Mouse (Mus musculus): ENCODE measurements around the gene Rcn3. TPM values are rescaled to one million over a fixed set of nuclear protein-coding genes. Genes with fewer than 3 reads are reported as not detected.
"Not testable (repeated sequence)": the region's sequence is repeated elsewhere in the genome, so short reads cannot be mapped to it uniquely, and the experiment has no call there.

Gene Rcn3
- total RNA-seq, 2 experiments from 2014 or later = 3.8 to 4.9 TPM

DNA sequence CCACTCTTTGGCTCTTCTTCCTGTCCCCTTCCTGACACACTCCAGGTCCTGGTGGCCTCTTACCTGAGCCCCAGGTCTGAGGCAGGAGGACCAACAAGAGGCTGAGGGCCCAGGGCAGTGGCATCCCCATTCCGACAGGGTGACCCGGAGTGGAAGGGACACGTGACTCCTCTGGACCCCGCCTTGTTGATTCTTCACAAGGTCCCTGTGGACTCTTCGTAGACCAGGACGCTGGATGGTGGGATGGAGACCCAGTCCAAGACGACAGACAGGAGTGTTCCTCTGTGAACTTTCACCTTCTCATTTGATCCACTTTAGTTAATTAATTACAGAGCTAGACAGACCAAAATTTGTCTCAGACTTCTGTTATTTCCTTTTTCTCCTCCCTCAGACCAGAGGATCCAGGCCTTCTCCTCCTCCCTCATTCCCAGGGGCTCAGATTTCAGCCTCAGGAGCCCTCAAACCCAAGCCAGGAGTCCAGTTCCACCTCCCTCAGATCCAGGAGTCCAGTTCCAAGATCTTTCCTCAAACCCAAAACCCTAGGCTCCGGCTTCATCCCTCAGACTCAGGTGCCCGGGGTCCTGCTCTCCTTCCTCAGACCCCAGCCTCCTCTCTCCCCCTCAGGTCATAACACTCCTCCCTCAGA is 11.0 kb upstream of the Rcn3 start:
- DNase-seq (ENCODE audit: low spot score in 2 of 2) = no peak
- intact Hi-C loops (cut with DNase I) = no loop called here

DNA sequence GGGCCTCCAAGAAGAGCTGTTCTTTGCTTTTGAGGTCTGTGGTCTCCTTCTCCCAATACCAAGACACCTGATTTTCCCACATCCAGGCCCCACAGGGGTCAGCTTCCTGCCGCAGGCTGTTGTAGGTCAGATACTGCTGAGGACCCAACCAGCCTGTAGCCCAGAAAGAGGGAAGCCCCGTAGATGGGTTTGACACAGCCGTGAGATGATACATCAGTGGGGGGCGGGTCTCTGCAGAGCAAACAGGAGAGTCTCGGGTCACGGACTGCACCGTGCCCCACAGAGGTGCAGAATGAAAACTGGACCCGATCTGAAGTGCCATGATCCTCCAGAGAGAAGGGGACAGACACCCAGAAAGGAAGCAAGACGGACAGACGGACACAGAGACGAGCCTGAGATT is 10.4 kb upstream of the Rcn3 start:
- intact Hi-C loops (cut with DNase I) = no loop called here
- DNase-seq (ENCODE audit: low spot score in 2 of 2) = no peak

- intact Hi-C loops (cut with DNase I) = no loop called here
- no peak for DNase-seq (ENCODE audit: low spot score in 2 of 2)
Observed at GRCm38 (mm10) chr7:45100046-45100445, 8.0 kb upstream of the Rcn3 start.

DNA sequence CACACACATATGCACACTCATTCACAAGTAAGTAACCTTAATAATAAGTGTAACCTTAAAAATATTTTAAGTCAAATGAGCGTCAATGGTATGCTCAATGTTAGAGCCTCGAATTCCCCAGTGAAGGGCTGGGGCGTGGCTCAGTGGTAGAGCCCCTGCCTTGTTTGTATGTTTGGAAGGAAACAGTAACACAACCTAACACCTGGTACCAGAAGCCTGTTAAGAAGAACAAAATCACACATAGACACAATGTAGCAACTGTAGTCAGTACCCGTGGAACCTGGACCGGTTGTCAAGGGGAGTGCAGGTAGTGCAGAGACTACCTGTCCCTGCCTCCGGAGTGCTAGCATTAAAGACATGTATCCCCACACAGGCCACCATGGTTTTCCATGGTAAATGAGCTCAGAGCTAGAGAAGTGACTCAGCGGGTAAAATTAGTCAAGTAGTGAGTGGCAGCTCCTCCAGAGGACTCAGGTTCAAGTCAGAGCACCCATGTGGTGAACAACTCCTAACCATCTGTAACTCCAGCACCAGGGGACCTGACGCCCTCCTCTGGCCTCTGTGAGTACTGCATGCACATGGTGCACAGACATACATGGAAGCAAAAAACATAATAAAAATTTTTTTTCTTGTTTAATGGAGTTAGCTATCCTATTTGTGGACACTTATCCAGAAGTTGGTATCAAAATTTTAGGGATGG is 6.7 kb upstream of the Rcn3 start:
- DNase-seq (ENCODE audit: low spot score in 2 of 2) = no peak
- intact Hi-C loops (cut with DNase I) = no loop called here

GRCm38 (mm10) chr7:45097479-45097878 is 5.5 kb upstream of the Rcn3 start:
- DNase-seq (ENCODE audit: low spot score in 2 of 2) = no peak
- intact Hi-C loops (cut with DNase I) = no loop called here

DNA sequence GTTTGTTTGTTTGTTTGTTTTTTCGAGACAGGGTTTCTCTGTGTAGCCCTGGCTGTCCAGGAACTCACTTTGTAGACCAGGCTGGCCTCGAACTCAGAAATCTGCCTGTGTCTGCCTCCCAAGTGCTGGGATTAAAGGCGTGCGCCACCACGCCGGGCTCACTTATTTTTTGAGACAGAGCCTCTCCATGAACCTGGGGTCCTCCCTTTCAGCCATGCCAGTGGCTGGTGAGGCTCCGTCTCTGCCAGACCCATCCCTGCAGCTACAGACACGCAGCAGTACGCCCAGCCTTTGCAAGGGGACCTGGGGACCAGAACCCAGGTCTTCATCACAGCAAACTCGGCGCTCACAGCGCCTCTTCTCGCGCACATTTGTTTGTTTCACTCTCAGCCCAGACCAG is 3.9 kb upstream of the Rcn3 start:
- intact Hi-C loops (cut with DNase I); DNase-seq (ENCODE audit: low spot score in 2 of 2): not testable (repeated sequence)

DNA sequence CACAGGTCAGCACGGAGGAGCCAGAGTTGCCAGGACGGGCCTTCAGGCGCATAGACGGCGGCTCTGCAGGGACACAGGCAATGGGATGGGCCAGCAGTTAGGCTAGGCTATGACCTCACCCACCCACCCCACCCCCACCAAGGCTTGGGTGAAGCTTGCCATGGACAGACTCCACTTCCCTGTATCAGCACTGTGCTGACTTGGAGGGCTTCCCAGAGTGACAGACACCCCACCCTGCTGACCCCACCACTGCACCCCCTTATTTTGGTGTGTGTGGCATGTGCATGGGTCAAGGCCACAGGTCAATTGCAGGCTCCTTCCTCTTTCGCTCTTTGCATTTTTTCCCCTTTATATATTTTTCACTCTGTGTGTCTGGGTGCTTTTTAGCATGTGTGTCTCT is 3.3 kb upstream of the Rcn3 start:
- DNase-seq (ENCODE audit: low spot score in 2 of 2) = no peak
- intact Hi-C loops (cut with DNase I) = no loop called here

DNA sequence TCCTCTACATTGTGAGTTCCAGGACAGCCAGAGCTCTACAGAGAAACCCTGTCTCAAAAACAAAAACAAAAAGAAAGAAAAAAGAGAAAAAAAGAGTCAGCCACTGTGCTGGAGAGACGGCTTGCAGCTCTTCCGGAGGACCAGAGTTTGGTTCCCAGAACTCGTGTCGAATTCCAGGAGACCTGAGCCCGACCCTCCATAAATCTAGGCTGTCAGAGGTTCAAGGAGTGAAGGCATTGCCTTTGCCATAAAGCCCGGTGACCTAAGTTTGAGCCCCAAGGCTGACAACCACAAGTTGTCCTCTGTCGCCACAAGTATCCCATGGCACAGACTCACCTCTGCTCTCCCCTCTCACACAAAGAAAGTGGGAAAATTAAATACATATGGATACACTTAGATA is 2.1 kb upstream of the Rcn3 start:
- no peak for DNase-seq (ENCODE audit: low spot score in 2 of 2)
- intact Hi-C loops (cut with DNase I) = no loop called here

DNA sequence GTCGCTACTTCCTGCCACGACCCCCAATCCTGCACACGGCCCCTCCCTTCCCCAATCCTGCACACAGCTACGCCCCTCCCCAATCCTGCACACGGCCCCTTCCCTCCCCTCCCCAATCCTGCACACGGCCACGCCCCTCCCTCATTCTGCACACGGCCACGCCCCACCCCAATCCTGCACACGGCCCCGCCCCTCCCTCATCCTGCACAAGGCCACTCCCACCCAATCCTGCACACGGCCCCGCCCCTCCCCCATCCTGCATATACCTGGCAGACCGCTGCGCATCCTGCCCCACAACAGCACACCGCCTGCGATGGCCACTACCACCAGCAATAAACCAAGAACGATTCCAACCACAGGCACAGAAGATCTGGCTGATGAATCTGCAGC is 1.5 kb upstream of the Rcn3 start:
- intact Hi-C loops (cut with DNase I) = no loop called here
- no peak for DNase-seq (ENCODE audit: low spot score in 2 of 2)

DNA sequence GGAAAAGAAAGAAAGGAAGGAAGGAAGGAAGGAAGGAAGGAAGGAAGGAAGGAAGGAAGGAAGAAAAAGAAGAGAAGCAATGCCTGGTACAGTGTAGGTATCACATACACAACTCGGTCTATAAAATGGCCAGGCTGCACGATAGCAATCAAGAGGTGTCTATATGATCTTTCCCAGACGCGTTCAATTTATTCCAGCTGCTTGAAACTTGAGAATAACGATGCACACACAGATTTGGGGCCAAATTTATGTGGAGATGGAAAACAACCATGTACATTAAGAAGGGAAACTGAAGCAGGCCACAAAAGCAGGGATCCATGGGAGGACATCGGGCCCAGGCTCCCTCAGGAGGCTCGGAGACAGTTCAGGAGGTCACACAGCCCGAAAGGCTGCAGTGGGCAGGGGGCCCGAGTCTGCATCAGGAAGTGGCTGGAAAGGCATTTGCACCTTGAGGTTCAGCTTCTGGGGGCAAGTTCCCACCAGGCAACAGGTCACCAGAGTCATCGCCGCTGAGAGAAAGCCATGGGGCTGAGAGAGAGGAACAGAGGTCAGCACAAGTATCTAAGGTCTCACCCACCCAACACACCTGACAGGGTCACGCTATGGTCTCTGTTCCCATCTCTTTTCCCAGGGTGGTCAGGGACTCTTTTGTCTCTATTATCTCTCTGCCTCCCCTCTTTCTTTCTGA is 951 bp upstream of the Rcn3 start:
- intact Hi-C loops (cut with DNase I) = no loop called here
- no peak for DNase-seq (ENCODE audit: low spot score in 2 of 2)

- intact Hi-C loops (cut with DNase I) = no loop called here
Observed at GRCm38 (mm10) chr7:45091001-45091990, 725 bp downstream of the Rcn3 start.

DNA sequence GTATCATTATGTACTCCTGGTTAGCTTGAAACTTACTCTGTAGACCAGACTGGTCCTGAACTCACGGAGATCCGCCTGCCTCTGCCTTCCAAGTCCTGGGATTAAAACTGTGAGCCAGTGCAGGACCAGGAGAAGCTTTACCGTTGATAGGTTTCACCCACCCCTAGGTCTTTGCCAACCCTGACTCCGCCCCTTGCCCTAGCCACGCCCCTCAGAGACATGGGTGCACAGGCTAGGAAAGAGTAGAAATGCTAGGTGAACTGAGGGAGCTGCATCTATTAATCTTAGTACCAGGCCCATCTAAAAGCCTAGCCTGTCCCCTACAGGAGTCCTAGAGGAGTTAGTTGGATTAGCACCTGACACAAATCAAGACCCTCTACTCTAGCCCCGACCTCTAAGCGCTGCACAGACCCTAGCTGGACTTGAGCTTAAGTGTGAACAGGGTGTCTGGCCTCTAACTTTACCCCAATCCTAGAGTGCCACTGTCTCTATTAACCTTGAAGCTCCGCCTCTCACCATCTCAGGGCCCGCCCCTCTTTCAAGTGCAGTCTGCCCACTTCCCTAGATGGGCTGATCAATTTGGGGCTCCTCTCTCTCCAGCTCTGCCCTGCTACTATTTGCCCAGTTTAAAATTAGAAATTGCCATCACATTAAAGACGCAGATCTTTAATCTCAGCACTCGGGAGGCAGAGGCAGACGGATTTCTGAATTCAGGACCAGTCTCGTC is 1.6 kb downstream of the Rcn3 start:
- intact Hi-C loops (cut with DNase I) = no loop called here
- DNase-seq (ENCODE audit: low spot score in 2 of 2) = no peak

More at GRCm38 (mm10) chr7:45091001-45091990, 725 bp downstream of the Rcn3 start:
- no peak for DNase-seq (ENCODE audit: low spot score in 2 of 2)

DNA sequence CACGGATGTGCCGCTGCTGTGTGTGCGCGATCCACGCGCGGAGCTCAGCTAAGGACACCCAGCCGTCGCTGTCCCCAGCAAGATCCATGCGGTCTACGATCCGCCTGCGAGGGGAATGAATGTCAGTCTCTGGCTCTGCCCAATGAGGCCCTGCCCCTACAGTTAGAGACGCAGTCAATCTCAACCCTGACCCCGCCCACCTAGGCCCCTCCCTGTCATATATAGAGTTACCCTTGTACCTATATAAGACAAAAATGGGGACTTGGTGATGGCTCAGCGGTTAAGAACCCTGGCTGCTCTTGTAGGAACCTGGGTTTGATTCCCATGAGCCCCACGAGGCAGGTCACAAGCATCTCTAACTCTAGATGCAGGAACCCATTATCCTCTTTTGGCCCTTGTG is 3.4 kb downstream of the Rcn3 start:
- no peak for DNase-seq (ENCODE audit: low spot score in 2 of 2)
- intact Hi-C loops (cut with DNase I) = no loop called here

- DNase-seq (ENCODE audit: low spot score in 2 of 2) = no peak
- intact Hi-C loops (cut with DNase I) = no loop called here
Observed at GRCm38 (mm10) chr7:45086084-45086483, 5.9 kb downstream of the Rcn3 start.

DNA sequence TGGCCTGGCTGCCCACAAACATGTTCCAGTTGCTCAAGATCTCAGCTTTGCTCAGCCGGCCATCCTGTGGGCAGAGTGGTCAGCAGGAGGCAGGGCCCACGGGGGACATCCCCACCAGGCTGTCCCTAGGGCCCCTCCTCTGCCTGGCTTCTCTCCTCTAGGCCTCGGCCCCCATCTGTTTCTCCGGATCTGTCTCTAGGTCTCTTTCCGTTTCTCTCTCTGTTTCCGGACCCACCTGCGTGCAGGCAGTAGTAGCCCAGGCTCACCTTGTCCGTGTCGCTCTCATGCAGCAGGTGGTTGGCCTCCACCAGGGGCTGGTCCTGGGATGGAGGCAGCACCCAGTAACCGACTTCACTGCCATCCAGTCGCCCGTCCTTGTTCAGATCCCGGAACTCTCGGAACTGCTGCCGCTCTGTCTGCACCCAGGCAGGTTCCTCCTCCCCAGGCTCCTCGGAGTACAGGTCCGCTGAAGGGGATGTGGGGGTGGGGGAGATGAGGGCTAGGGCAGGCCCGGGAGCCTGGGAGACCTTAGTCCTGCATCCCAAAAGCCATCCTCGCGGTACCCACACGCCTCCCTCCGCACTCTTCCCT is 8.6 kb downstream of the Rcn3 start:
- no peak for DNase-seq (ENCODE audit: low spot score in 2 of 2)
- intact Hi-C loops (cut with DNase I) = loop anchor here (5.0 kb wide), 1 partner anchor 39 kb away; the partner anchor contains the start of gene Rps11

- intact Hi-C loops (cut with DNase I) = loop anchor here (5.0 kb wide), 1 partner anchor 40 kb away; the partner anchor contains the start of gene Rps11
- no peak for DNase-seq (ENCODE audit: low spot score in 2 of 2)
Observed at GRCm38 (mm10) chr7:45082401-45083299, 9.4 kb downstream of the Rcn3 start.

DNA sequence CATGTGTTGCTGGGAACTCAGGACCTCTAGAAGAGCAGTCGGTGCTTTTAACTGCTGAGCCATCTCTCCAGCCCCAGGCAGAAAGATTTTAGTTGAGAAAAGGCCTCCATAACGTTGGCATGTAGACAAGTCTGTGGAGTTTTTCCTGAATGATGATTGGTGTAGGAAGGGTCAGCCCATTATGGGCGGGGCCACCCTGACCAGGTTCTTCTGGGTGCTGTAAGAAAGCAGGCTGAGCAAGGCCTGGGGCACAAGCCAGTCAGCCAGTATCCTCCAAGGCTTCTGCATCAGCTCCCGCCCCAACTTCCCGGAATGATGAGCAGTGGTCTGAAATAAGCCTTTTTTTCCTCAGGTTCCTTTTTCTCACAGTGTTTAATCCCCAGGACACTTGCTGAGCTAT is 11.0 kb downstream of the Rcn3 start:
- DNase-seq (ENCODE audit: low spot score in 2 of 2) = no peak
- intact Hi-C loops (cut with DNase I) = loop anchor here (5.0 kb wide), 1 partner anchor 41 kb away; the partner anchor contains the start of gene Rps11

- intact Hi-C loops (cut with DNase I) = loop anchor here (2.0 to 5.0 kb wide), 2 partner anchors 42 to 57 kb away; partner anchors contain the start of genes Flt3l, Gm45713 and Rps11
- peak; percentile 83 to 90 for DNase-seq (ENCODE audit: low spot score in 2 of 2)
Observed at GRCm38 (mm10) chr7:45079856-45080255, 12.2 kb downstream of the Rcn3 start.
